Comparison of ENCODE assay signal across 19 mouse cellular contexts in the genomic region with DNA sequence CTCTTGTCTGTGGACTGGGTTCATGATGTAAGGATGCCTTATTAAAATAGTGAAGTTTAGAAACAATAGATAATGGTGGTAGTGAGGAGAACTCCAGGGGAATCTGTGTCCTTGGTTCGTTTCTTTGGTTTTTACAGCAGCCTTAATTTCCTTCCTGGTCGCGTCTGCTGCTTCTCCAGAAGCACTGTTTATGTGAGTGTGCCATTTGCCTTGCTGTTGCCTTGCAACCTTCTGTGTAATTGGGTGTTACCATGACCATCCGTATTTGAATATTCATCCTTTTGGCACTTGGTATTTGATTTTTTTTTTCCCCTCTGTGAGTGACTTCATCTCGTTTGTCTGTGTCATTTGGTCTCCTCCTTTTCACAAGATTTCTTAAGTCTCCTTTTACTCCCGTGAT. TPM values are rescaled to one million over a fixed set of nuclear protein-coding genes. Genes with fewer than 3 reads are reported as not detected.
DNase-seq lines count a peak whose midpoint lies in the region; ATAC-seq and TF ChIP-seq lines count a peak whose summit lies in the region.
"Had no signal": no experiment of that assay in that cellular context is flagged by ENCODE, and none has a peak within 500 bp of the region (broad histone marks: within the 10 kb centered on the region; RNA-seq: fewer than 3 reads in every experiment).

No protein-coding gene starts in this region.

- 0 out of 2 replicates have a peak, but pooled peaks cover 3% of the 10 kb centered on the region for H3K36me3 ChIP-seq in forebrain, embryonic 15.5 days
- 0 out of 2 replicates have a peak, but pooled peaks cover 2% of the 10 kb centered on the region for H3K36me3 ChIP-seq in forebrain, embryonic 10.5 days (replicated peaks)
- H3K36me3 ChIP-seq in forebrain, embryonic 16.5 days (ENCODE audit: control insufficient read depth, insufficient read depth), result no peaks in the 10 kb centered on the region
- H3K36me3 ChIP-seq: embryonic facial prominence, embryonic 13.5 days; heart, embryonic 10.5 days; hindbrain, embryonic 12.5 days had no signal

- H3K4me3 ChIP-seq in forebrain, embryonic 15.5 days, result no peak overlapping the region
- H3K4me3 ChIP-seq in forebrain, embryonic 10.5 days, result no peak overlapping the region
- no peak overlapping the region for H3K4me3 ChIP-seq in left cerebral cortex, adult 2 months
- H3K4me3 ChIP-seq in forebrain, embryonic 16.5 days (replicated peaks; ENCODE audit: low read length), result no peak overlapping the region
- H3K4me3 ChIP-seq: embryonic facial prominence, embryonic 13.5 days; gastrocnemius, adult 2 months; heart, embryonic 10.5 days; hindbrain, embryonic 12.5 days had no signal

- TF ChIP-seq CTCF in left cerebral cortex, adult 2 months (IDR thresholded peaks at IDR 0.05), result no peak

- 0 out of 2 replicates have a peak, but pooled peaks have one; percentile 49 for ATAC-seq in forebrain, embryonic 15.5 days (replicated peaks)
- peak; percentile 52 for ATAC-seq in forebrain, embryonic 16.5 days
- ATAC-seq: hindbrain, postnatal 0 days had no signal

- DNase-seq in forebrain, embryonic 10.5 days (ENCODE audit: extremely low spot score, low spot score), result no peak
- DNase-seq in left cerebral cortex, adult 2 months (ENCODE audit: extremely low spot score in 1 of 2, low spot score in 2 of 2), result no peak
- DNase-seq in left cerebral cortex, adult 18-20 months (ENCODE audit: low spot score in 2 of 2), result no peak
- DNase-seq in cerebellum, adult 9-10 months, result no peak
- DNase-seq: adrenal gland, adult 2 months; adrenal gland, postnatal 25 days; cerebellum, adult 2 months; cerebellum, postnatal 14 days; gastrocnemius, adult 2 months; gastrocnemius, postnatal 25 days; heart, postnatal 10 days; heart, postnatal 4 days; kidney, adult 11 months had no signal

- intact Hi-C loops in left cerebral cortex, adult 2 months (cut with DNase I), result no loop called here

- peaks cover 13% of the 10 kb centered on the region for H3K4me1 ChIP-seq in forebrain, embryonic 15.5 days
- peaks cover 4% of the 10 kb centered on the region for H3K4me1 ChIP-seq in forebrain, embryonic 10.5 days
- H3K4me1 ChIP-seq in forebrain, embryonic 16.5 days (replicated peaks; ENCODE audit: control insufficient read depth, insufficient read depth, low read length), result peaks cover 12% of the 10 kb centered on the region

- H3K27me3 ChIP-seq in forebrain, embryonic 15.5 days, result no peaks in the 10 kb centered on the region
- H3K27me3 ChIP-seq in forebrain, embryonic 10.5 days (ENCODE audit: poor library complexity, severe bottlenecking), result no peaks in the 10 kb centered on the region
- no peaks in the 10 kb centered on the region for H3K27me3 ChIP-seq in forebrain, embryonic 16.5 days (replicated peaks; ENCODE audit: control insufficient read depth, insufficient read depth, low read length)
- H3K27me3 ChIP-seq: embryonic facial prominence, embryonic 13.5 days; hindbrain, embryonic 12.5 days had no signal

- no peak overlapping the region for H3K9ac ChIP-seq in forebrain, embryonic 15.5 days (replicated peaks)
- H3K9ac ChIP-seq in forebrain, embryonic 16.5 days (replicated peaks; ENCODE audit: low read depth, low read length), result no peak overlapping the region
- H3K9ac ChIP-seq: embryonic facial prominence, embryonic 13.5 days; hindbrain, embryonic 12.5 days had no signal

- peak overlapping the region; percentile 26; the same call in 1 of the 2 replicates for H3K27ac ChIP-seq in forebrain, embryonic 15.5 days (replicated peaks)
- no peak overlapping the region for H3K27ac ChIP-seq in forebrain, embryonic 10.5 days
- peak overlapping the region; percentile 44 for H3K27ac ChIP-seq in left cerebral cortex, adult 2 months
- peak overlapping the region; percentile 42; the same call in 1 of the 2 replicates for H3K27ac ChIP-seq in forebrain, embryonic 16.5 days (ENCODE audit: low read length)
- H3K27ac ChIP-seq: embryonic facial prominence, embryonic 13.5 days; gastrocnemius, adult 2 months; heart, embryonic 10.5 days; hindbrain, embryonic 12.5 days; hindbrain, postnatal 0 days had no signal

- H3K9me3 ChIP-seq in forebrain, embryonic 15.5 days, result no peaks in the 10 kb centered on the region
- no peaks in the 10 kb centered on the region for H3K9me3 ChIP-seq in forebrain, embryonic 10.5 days
- no peaks in the 10 kb centered on the region for H3K9me3 ChIP-seq in forebrain, embryonic 16.5 days (ENCODE audit: control insufficient read depth, low read length)
- H3K9me3 ChIP-seq: embryonic facial prominence, embryonic 13.5 days; heart, embryonic 10.5 days; hindbrain, embryonic 12.5 days had no signal

- WGBS in forebrain, embryonic 15.5 days, result 46% methylated on average over 6 of the region's 6 CpGs
- WGBS in forebrain, embryonic 10.5 days, result 82% methylated on average over 6 of the region's 6 CpGs
- WGBS in forebrain, embryonic 16.5 days, result 44% methylated on average over 6 of the region's 6 CpGs

- no peak overlapping the region for H3K4me2 ChIP-seq in forebrain, embryonic 15.5 days (replicated peaks)
- peak overlapping the region; percentile 7; the same call in 1 of the 2 replicates for H3K4me2 ChIP-seq in forebrain, embryonic 16.5 days (ENCODE audit: low read length)
- H3K4me2 ChIP-seq: embryonic facial prominence, embryonic 13.5 days; hindbrain, embryonic 12.5 days had no signal

RNA-seq across cellular contexts. Expression of gene Atp2b1, which starts 27.8 kb away (rescaled TPM):
- 169 and 176 TPM in 2 replicates for polyA plus RNA-seq in forebrain, embryonic 15.5 days (2015; fragmentation: Nextera tagmentation; extraction: Ambion mirVana)
- polyA plus RNA-seq in forebrain, embryonic 10.5 days (2016; fragmentation: Nextera tagmentation; extraction: Ambion mirVana), result 89.8 and 90.5 TPM in 2 replicates
- total RNA-seq in left cerebral cortex, adult 2 months (2021), result 100 to 1,000 TPM; 686 to 742 TPM
- total RNA-seq in left cerebral cortex, adult 18-20 months (2021), result 100 to 1,000 TPM; 656 to 703 TPM
- polyA plus RNA-seq in forebrain, embryonic 16.5 days (2015; fragmentation: Nextera tagmentation; extraction: Ambion mirVana), result 193 and 200 TPM in 2 replicates
